Mouse (Mus musculus): Measurements from ENCODE around the gene Cyp2c67.
"Not testable (repeated sequence)": the region's sequence is repeated elsewhere in the genome, so short reads cannot be mapped to it uniquely, and the experiment has no call there.

The Cyp2c67 gene

DNA sequence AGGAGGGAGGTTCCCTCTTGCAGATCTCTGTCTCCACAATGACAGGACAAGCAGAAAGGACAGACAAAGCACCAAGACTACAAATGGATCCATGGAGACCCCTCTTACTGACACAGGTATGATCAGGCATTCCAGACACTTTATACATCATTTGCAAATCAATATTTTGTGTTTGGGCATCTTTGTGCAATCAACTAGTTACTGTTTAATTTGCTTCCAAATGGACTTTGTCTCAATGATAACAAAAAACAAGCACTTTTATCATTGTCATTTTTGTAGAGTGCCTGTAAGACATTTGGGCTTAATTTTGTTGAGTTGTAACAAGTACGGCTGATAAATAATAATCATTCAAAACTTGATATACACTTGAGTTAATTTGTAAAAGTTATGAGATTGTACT is at the start of gene Cyp2c67:
Gene Cyp2c67, minus strand, starts transcription at position 114 of the 400 bp plus-strand sequence.
- no peak for DNase-seq (ENCODE audit: low spot score)

DNA sequence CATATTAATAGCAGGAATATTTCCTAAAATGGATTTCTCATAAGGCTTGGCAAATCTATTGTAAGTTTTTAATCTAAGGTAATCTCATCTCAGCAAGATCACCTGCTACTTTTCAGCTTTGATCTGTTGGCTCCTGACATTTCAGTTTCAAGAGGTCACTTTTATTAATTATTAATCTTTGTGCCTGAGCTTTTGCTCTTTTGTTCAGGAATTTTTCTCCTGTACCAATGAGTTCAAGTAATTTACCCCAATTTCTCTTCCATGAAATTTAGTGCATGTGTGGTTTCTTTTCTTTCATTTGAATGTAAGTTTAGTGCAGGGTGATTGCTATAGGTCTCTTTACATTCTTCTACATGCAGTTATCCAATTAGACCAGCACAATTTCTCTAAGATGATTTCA is 16.8 kb upstream of the Cyp2c67 start:
- DNase-seq (ENCODE audit: low spot score) = not testable (repeated sequence)

DNA sequence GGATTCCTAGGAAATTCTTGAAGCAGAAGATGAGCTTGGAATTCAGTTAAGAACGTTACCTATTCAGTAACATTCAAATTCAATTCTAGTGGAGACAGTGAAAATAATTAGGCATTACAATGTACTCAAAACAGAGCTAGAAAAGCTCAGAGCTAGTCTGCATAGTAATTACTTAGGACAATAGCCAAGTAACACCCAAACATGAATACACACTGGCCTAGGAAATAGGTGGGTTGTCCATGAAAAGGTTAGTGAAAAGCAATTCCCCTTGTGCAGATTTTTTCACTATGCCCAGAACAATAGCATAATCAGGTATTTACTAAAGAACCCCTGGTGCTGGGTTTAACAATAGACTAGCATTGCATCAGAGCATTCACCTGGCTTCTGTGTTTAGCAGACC is 3.5 kb upstream of the Cyp2c67 start:
- DNase-seq (ENCODE audit: low spot score) = no peak

DNA sequence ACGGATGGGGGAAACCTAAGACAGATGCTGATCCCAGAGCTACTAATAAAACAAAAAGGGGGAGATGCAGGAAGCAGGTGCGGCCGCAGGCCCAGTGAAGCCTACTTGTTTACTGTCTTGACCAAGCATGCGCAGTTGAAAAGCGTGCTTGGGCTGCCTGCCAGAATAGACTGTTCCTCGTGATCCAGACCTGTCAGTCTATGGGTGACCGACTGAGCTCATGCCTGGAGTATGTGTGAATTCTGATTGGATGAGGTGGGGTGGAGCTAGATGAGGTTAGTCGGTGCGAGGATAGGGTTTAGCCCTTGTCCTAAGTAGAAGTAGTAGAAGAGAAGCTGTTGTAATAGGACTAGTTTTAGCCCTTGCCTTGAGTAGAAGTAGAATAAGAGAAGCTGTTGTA is 1.3 kb downstream of the Cyp2c67 start:
- DNase-seq (ENCODE audit: low spot score) = no peak

DNA sequence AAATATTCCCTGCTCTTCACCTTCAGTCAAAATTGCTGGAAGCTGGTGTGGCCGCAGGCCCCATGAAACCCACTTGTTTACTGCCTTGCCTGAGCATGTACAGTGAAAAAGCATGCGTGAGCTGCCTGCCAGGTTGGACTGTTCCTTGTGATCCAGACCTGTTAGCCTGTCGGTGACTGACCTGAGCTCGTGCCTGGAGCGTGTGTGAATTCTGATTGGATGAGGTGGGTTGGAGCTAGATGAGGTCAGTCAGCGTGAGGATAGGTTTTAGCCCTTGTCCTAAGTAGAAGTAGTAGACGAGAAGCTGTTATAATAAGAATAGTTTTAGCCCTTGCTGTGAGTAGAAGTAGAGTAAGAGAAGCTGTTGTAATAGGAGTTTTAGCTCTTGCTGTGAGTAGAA is 4.3 kb downstream of the Cyp2c67 start:
- not testable (repeated sequence) for DNase-seq (ENCODE audit: low spot score)
